Mouse (Mus musculus) neural tube, embryonic 14.5 days (tissue): ENCODE measurements around the gene Tcp11l1. TPM values are rescaled to one million over a fixed set of nuclear protein-coding genes. Genes with fewer than 3 reads are reported as not detected.

Experiments used
- ATAC-seq: fragments of 200-750 bp; cut with Nextera tagmentation; 2 replicates; pipeline ENCODE4 v1.8.0; 2017; ENCODE audit warnings: low read depth, mild to moderate bottlenecking, moderate TSS enrichment, moderate library complexity
- H3K27ac ChIP-seq: fragments of 300-500 bp; sonication (generic); 2 replicates; pipeline ENCODE4 v1.5.1; 2014; ENCODE audit warnings: low read depth, mild to moderate bottlenecking, control low read depth, low read length, moderate library complexity, mixed read lengths
- H3K27me3 ChIP-seq: fragments of 300-500 bp; sonication (generic); 2 replicates; pipeline ENCODE4 v1.6.1; 2014; ENCODE audit warnings: low read length; ENCODE audit not compliant: control insufficient read depth, insufficient read depth
- H3K36me3 ChIP-seq: fragments of 300-500 bp; sonication (generic); 2 replicates; pipeline ENCODE4 v1.6.1; 2014; ENCODE audit warnings: low read length, mixed read lengths; ENCODE audit not compliant: control insufficient read depth, insufficient read depth
- H3K4me1 ChIP-seq: fragments of 300-500 bp; sonication (generic); 2 replicates; pipeline ENCODE4 v1.6.1; 2014; ENCODE audit warnings: low read length; ENCODE audit not compliant: control insufficient read depth, insufficient read depth
- H3K4me2 ChIP-seq: fragments of 300-500 bp; sonication (generic); 2 replicates; pipeline ENCODE4 v1.6.1; 2014; ENCODE audit warnings: mild to moderate bottlenecking, low read depth, low read length, control low read depth
- H3K4me3 ChIP-seq: fragments of 300-500 bp; sonication (generic); 2 replicates; pipeline ENCODE4 v1.5.1; 2014; ENCODE audit warnings: low read depth, low read length, control low read depth, mixed read lengths
- H3K9ac ChIP-seq: fragments of 300-500 bp; sonication (generic); replicated peaks from 2 replicates; pipeline ENCODE4 v1.6.1; 2014; ENCODE audit warnings: low read depth, mild to moderate bottlenecking, control low read depth, low read length, mixed read lengths
- H3K9me3 ChIP-seq: fragments of 300-500 bp; sonication (generic); 2 replicates; pipeline ENCODE4 v1.6.1; 2016; ENCODE audit warnings: low read length; ENCODE audit not compliant: control insufficient read depth
- WGBS: fragments of 180-500 bp; shearing (Covaris S2); extraction: QIAGEN DNeasy Blood & Tissue Kit; methylation state at CpG from one replicate; pipeline ENCODE4 v1.1.7; 2014; 5-methylcytosine and 5-hydroxymethylcytosine counted together
- polyA plus RNA-seq: library from polyadenylated mRNA; unstranded; fragments of >200 nt; fragmentation: Nextera tagmentation; extraction: Ambion mirVana; gene quantifications from 2 replicates; pipeline ENCODE4 v1.2.1, GENCODE M21; 2014

Tcp11l1 gene
- polyA plus RNA-seq = 65.2 and 75.8 TPM in 2 replicates

GRCm38 (mm10) chr2:104711585-104712485, at the start of gene Tcp11l1:
Tcp11l1 (minus strand) TSS chr2:104712169.
- H3K4me3 ChIP-seq = peak within 1 kb of the TSS; percentile 67
- peak within 1 kb of the TSS; percentile 92 for H3K9ac ChIP-seq
- peak within 1 kb of the TSS; percentile 55 for H3K4me2 ChIP-seq
- H3K27me3 ChIP-seq = no peaks in the 10 kb centered on the region
- H3K9me3 ChIP-seq = no peaks in the 10 kb centered on the region
- ATAC-seq = peak; percentile 94
- peak within 1 kb of the TSS; percentile 83 for H3K27ac ChIP-seq
- H3K4me1 ChIP-seq = no peaks in the 10 kb centered on the region
- under 1% methylated on average over 72 of the region's 99 CpGs for WGBS
- H3K36me3 ChIP-seq = no peaks in the 10 kb centered on the region

GRCm38 (mm10) chr2:104750611-104751010, 38.6 kb upstream of the Tcp11l1 start:
- Histone ChIP-seq H3K9me3 (no peaks in the 10 kb centered on the region), H3K27ac (no peak overlapping the region), H3K4me3 (no peak overlapping the region), H3K9ac (no peak overlapping the region), H3K36me3 (no peaks in the 10 kb centered on the region), H3K4me1 (no peaks in the 10 kb centered on the region), H3K27me3 (no peaks in the 10 kb centered on the region), H3K4me2 (no peak overlapping the region)
- no peak for ATAC-seq
- WGBS = 57% methylated on average over 3 of the region's 3 CpGs

GRCm38 (mm10) chr2:104748652-104749183, 36.7 kb upstream of the Tcp11l1 start:
- 83% methylated on average over 5 of the region's 5 CpGs for WGBS
- H3K4me3 ChIP-seq = no peak overlapping the region
- no peak for ATAC-seq

GRCm38 (mm10) chr2:104746251-104746650, 34.3 kb upstream of the Tcp11l1 start:
- no peak overlapping the region for H3K9ac ChIP-seq
- H3K27ac ChIP-seq = no peak overlapping the region
- no peaks in the 10 kb centered on the region for H3K27me3 ChIP-seq
- H3K4me3 ChIP-seq = no peak overlapping the region
- 57% methylated on average over 8 of the region's 8 CpGs for WGBS
- ATAC-seq = no peak
- no peaks in the 10 kb centered on the region for H3K36me3 ChIP-seq
- H3K4me1 ChIP-seq = no peaks in the 10 kb centered on the region
- H3K4me2 ChIP-seq = no peak overlapping the region
- H3K9me3 ChIP-seq = no peaks in the 10 kb centered on the region

More at GRCm38 (mm10) chr2:104748652-104749183, 36.7 kb upstream of the Tcp11l1 start:
- Histone ChIP-seq H3K36me3 (no peaks in the 10 kb centered on the region), H3K27ac (no peak overlapping the region), H3K9ac (no peak overlapping the region), H3K4me1 (no peaks in the 10 kb centered on the region), H3K4me2 (no peak overlapping the region), H3K27me3 (no peaks in the 10 kb centered on the region), H3K9me3 (no peaks in the 10 kb centered on the region)

GRCm38 (mm10) chr2:104743971-104744370, 32.0 kb upstream of the Tcp11l1 start:
- Histone ChIP-seq H3K4me2 (no peak overlapping the region), H3K4me1 (no peaks in the 10 kb centered on the region), H3K27ac (no peak overlapping the region), H3K36me3 (no peaks in the 10 kb centered on the region), H3K9ac (no peak overlapping the region), H3K9me3 (no peaks in the 10 kb centered on the region), H3K27me3 (no peaks in the 10 kb centered on the region), H3K4me3 (no peak overlapping the region)
- WGBS = 60% methylated on average over 5 of the region's 5 CpGs
- no peak for ATAC-seq

GRCm38 (mm10) chr2:104743160-104743559, 31.2 kb upstream of the Tcp11l1 start:
- Histone ChIP-seq H3K36me3 (no peaks in the 10 kb centered on the region), H3K4me2 (peak overlapping the region; percentile 100), H3K9ac (no peak overlapping the region), H3K4me1 (no peaks in the 10 kb centered on the region), H3K9me3 (no peaks in the 10 kb centered on the region), H3K4me3 (peak overlapping the region; percentile 66), H3K27ac (no peak overlapping the region), H3K27me3 (no peaks in the 10 kb centered on the region)
- ATAC-seq = no peak
- WGBS = 6% methylated on average over 7 of the region's 7 CpGs

GRCm38 (mm10) chr2:104742741-104743064, 30.7 kb upstream of the Tcp11l1 start, which contains the start of gene Depdc7:
Depdc7 (minus strand) TSS chr2:104742878.
- peak; percentile 90 for ATAC-seq
- Histone ChIP-seq H3K27ac (no peak within 1 kb of the TSS), H3K9ac (peak within 1 kb of the TSS; percentile 66), H3K4me3 (peak within 1 kb of the TSS; percentile 66), H3K36me3 (no peaks in the 10 kb centered on the region), H3K27me3 (no peaks in the 10 kb centered on the region), H3K4me1 (no peaks in the 10 kb centered on the region), H3K9me3 (no peaks in the 10 kb centered on the region), H3K4me2 (peak within 1 kb of the TSS; percentile 100)
- 0% methylated on average over 27 of the region's 31 CpGs for WGBS

- Histone ChIP-seq H3K36me3 (no peaks in the 10 kb centered on the region), H3K9ac (peak overlapping the region; percentile 66), H3K9me3 (no peaks in the 10 kb centered on the region), H3K27me3 (no peaks in the 10 kb centered on the region), H3K4me3 (peak overlapping the region; percentile 66), H3K4me1 (no peaks in the 10 kb centered on the region), H3K27ac (no peak overlapping the region), H3K4me2 (peak overlapping the region; percentile 100)
- ATAC-seq = peak; percentile 33; the same call in 1 of the 2 replicates
- WGBS = 6% methylated on average over 40 of the region's 46 CpGs
Observed at GRCm38 (mm10) chr2:104741896-104742740, 30.1 kb upstream of the Tcp11l1 start.
